Mouse (Mus musculus): ENCODE data around the gene Gm21972.

DNA sequence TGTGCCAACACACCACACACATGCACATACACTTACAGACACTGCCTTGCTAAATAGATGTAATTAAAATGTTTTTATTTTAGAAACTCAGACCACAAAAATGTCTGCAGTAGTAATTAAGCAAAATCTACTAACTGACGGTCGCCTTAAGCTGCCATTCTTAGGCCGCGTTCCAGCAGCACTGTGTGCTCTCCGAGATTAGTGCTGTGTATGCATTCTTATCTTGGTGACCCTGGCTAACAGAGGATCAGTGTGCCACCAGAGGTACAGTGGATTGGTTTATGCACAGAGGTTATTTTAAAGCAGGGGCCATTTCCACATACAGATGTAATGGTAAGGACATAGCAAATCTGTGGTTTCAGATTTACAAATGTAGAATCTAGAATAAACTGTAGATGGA lies 27.6 kb downstream of the Gm21972 start:
- no peak for TF ChIP-seq CTCF (IDR thresholded peaks at IDR 0.05; ENCODE audit: control insufficient read depth, insufficient read depth, insufficient replicate concordance, low read depth, low read length)
- TF ChIP-seq POLR2A (IDR thresholded peaks at IDR 0.05; ENCODE audit: control insufficient read depth, low read depth, low read length) = no peak

Measured in testis, adult 2 months (tissue).